Mouse (Mus musculus): ENCODE measurements around the gene Syn3. TPM values are rescaled to one million over a fixed set of nuclear protein-coding genes. Genes with fewer than 3 reads are reported as not detected.

Gene Syn3
- total RNA-seq, 1 experiment: 1.5 TPM

DNA sequence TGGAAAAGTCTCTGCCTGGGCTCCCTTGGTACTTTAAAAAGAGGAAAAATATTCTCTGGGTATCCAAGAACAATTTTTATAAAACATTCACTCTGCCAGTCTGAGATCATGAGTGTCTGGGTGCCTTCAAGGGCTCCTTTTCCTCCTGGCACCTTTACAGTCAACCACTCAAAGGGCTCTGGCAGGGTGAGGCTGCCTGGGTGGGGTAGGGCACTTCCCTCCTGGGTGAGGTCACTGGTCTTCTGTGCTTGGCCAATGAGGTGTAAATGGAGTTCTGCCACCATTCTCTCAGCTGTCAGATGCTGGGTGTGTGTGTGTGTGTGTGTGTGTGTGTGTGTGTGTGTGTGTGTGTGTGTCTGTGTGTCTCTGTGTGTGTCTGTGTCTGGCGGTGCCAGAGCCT lies 39.1 kb downstream of the Syn3 start:
- in situ Hi-C loops (cut with MboI; ENCODE audit: low sequenced_read_pairs in 2 of 2, unreplicated experiment in 2 of 2): loop anchor here (5.0 to 10.0 kb wide), 2 partner anchors 395 to 492 kb away; no protein-coding TSS in a partner anchor
- no peak for TF ChIP-seq CHD2 (IDR thresholded peaks at IDR 0.05; ENCODE audit: low read depth, low read length)
- Histone ChIP-seq H3K4me3 (ENCODE audit: insufficient read depth in 1 of 2, low read depth in 1 of 2, low read length in 2 of 2, poor library complexity in 1 of 2, severe bottlenecking in 1 of 2) (no peak overlapping the region), H3K9ac (ENCODE audit: insufficient read depth, low read depth, low read length, poor library complexity, severe bottlenecking) (no peak overlapping the region), H3K27ac (ENCODE audit: insufficient read depth, low read depth, low read length, poor library complexity, severe bottlenecking) (no peak overlapping the region), H3K9me3 (ENCODE audit: control insufficient read depth, insufficient read depth, low read depth, low read length) (no peaks in the 10 kb centered on the region), H3K4me1 (ENCODE audit: control insufficient read depth in 2 of 2, insufficient read depth in 2 of 2, low read length in 2 of 2, poor library complexity in 1 of 2) (no peaks in the 10 kb centered on the region), H3K36me3 (ENCODE audit: control insufficient read depth, insufficient read depth, low read length, poor library complexity, severe bottlenecking) (no peaks in the 10 kb centered on the region)
- DNase-seq (ENCODE audit: low read depth, low spot score): no peak

DNA sequence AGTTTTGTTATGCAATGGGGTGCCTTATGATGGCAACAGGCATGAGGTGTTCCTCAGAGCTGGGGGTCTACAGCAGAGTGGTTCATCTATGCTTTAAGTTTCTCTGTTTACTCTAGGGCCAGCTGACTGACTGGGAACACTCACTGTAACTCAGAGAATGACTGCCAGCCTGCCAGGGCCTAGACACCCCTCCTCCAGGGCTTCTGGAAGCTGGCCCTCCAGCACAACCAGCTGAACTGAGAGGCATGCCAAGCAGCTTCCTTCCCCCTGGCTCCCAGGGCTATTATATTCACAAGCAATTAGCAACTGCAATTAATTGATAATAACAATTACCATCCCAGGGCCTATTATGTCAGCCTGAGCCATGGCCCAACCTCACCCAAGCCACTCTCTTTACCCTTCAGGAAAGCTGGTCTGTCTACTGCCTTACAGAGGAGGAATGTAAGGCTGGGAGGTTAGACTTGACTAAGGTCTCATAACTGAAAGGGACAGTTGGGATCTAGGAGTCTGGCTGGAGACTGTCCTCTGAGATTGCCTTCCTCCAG lies 41.0 kb downstream of the Syn3 start:
- in situ Hi-C loops (cut with MboI; ENCODE audit: low sequenced_read_pairs in 2 of 2, unreplicated experiment in 2 of 2): no loop called here
- Histone ChIP-seq H3K4me3 (ENCODE audit: insufficient read depth in 1 of 2, low read depth in 1 of 2, low read length in 2 of 2, poor library complexity in 1 of 2, severe bottlenecking in 1 of 2) (no peak overlapping the region), H3K4me1 (ENCODE audit: control insufficient read depth in 2 of 2, insufficient read depth in 2 of 2, low read length in 2 of 2, poor library complexity in 1 of 2) (peaks cover 0 to 1% of the 10 kb centered on the region in 2 experiments; a peak in 1 of 4 replicates), H3K9ac (ENCODE audit: insufficient read depth, low read depth, low read length, poor library complexity, severe bottlenecking) (no peak overlapping the region), H3K9me3 (ENCODE audit: control insufficient read depth, insufficient read depth, low read depth, low read length) (no peaks in the 10 kb centered on the region), H3K27ac (ENCODE audit: insufficient read depth, low read depth, low read length, poor library complexity, severe bottlenecking) (no peak overlapping the region), H3K36me3 (ENCODE audit: control insufficient read depth, insufficient read depth, low read length, poor library complexity, severe bottlenecking) (no peaks in the 10 kb centered on the region)
- TF ChIP-seq ZNF384 (IDR thresholded peaks at IDR 0.05; ENCODE audit: low read depth, low read length) (no peak), HCFC1 (IDR thresholded peaks at IDR 0.05; ENCODE audit: borderline replicate concordance, insufficient read depth, low read length) (no peak), CHD2 (IDR thresholded peaks at IDR 0.05; ENCODE audit: low read depth, low read length) (no peak)
- DNase-seq (ENCODE audit: low read depth, low spot score): no peak

DNA sequence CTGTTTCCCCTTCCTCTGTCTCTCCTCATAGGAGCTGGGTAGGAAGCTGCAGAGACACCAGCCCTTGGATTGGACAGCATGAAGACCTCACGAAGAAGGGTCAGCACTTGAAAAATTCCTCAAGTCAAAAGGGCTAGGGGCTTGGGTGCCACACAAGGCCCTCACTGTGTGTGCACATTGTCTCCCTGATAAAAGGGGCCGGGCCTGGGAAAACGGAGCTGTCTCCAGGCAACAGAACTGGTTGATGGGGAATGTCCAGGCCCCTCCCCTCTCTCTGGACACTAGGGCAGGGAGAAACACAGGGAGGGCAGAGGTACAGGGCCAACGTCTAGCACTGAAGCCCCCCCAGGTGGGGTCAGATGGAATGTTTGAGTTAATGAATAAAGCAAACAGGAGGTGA lies 41.5 kb downstream of the Syn3 start:
- H3K27ac ChIP-seq (ENCODE audit: insufficient read depth, low read depth, low read length, poor library complexity, severe bottlenecking): no peak overlapping the region
- in situ Hi-C loops (cut with MboI; ENCODE audit: low sequenced_read_pairs in 2 of 2, unreplicated experiment in 2 of 2): no loop called here
- no peak overlapping the region for H3K4me3 ChIP-seq (ENCODE audit: insufficient read depth in 1 of 2, low read depth in 1 of 2, low read length in 2 of 2, poor library complexity in 1 of 2, severe bottlenecking in 1 of 2)
- DNase-seq (ENCODE audit: low read depth, low spot score): no peak
- H3K9me3 ChIP-seq (ENCODE audit: control insufficient read depth, insufficient read depth, low read depth, low read length): no peaks in the 10 kb centered on the region
- peaks cover 0 to 3% of the 10 kb centered on the region in 2 experiments; a peak in 1 of 4 replicates for H3K4me1 ChIP-seq (ENCODE audit: control insufficient read depth in 2 of 2, insufficient read depth in 2 of 2, low read length in 2 of 2, poor library complexity in 1 of 2)
- no peaks in the 10 kb centered on the region for H3K36me3 ChIP-seq (ENCODE audit: control insufficient read depth, insufficient read depth, low read length, poor library complexity, severe bottlenecking)
- no peak for TF ChIP-seq MAFK (IDR thresholded peaks at IDR 0.05; ENCODE audit: insufficient read depth, low read depth, low read length)
- TF ChIP-seq HCFC1 (IDR thresholded peaks at IDR 0.05; ENCODE audit: borderline replicate concordance, insufficient read depth, low read length): no peak
- no peak for TF ChIP-seq ZC3H11A (IDR thresholded peaks at IDR 0.05; ENCODE audit: borderline replicate concordance, low read depth, low read length)
- no peak for TF ChIP-seq CHD2 (IDR thresholded peaks at IDR 0.05; ENCODE audit: low read depth, low read length)
- no peak for TF ChIP-seq ZNF384 (IDR thresholded peaks at IDR 0.05; ENCODE audit: low read depth, low read length)
- no peak overlapping the region for H3K9ac ChIP-seq (ENCODE audit: insufficient read depth, low read depth, low read length, poor library complexity, severe bottlenecking)

DNA sequence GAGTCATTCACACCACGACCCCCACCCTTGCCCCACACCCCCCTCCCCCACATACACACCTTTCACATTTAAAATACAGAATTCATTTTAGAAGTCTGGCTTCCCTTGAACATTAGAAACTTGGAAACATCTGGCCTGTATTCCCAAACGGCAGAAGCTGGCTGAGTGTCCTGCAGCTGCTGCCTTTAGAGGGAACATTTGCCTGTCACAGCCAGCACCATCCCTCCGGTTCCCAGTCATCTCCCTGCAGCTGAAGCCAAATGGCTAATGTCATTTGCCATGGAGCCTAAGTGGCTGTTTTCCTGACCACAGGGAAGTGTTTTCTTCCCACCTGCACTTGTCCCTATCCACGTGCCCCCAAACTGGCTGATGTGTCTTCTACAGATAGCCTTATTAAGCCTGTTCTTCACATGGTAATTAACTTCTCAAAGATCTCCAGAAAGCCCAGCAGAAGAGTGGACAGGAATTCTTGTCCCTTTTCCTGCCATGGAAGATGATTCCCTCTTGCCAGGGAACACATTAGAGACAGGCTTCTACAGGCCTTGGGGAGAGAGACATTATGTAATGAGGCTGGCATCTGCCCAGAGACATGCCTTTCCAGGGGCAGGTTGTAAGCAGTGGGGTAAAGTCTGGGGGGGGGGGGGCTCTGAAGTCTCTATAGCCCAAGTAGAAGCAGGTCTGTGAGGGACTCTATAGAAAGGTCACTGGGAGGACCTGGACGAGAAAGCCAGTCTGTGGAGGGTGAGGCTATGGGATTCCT lies 43.2 kb downstream of the Syn3 start:
- TF ChIP-seq ZNF384 (IDR thresholded peaks at IDR 0.05; ENCODE audit: low read depth, low read length): no peak
- no peak for TF ChIP-seq HCFC1 (IDR thresholded peaks at IDR 0.05; ENCODE audit: borderline replicate concordance, insufficient read depth, low read length)

More for the DNA sequence above, 43.2 kb downstream of the Syn3 start:
- no peak overlapping the region for H3K4me3 ChIP-seq (ENCODE audit: insufficient read depth in 1 of 2, low read depth in 1 of 2, low read length in 2 of 2, poor library complexity in 1 of 2, severe bottlenecking in 1 of 2)
- no peak overlapping the region for H3K27ac ChIP-seq (ENCODE audit: insufficient read depth, low read depth, low read length, poor library complexity, severe bottlenecking)
- in situ Hi-C loops (cut with MboI; ENCODE audit: low sequenced_read_pairs in 2 of 2, unreplicated experiment in 2 of 2): no loop called here
- no peaks in the 10 kb centered on the region for H3K36me3 ChIP-seq (ENCODE audit: control insufficient read depth, insufficient read depth, low read length, poor library complexity, severe bottlenecking)
- no peaks in the 10 kb centered on the region for H3K9me3 ChIP-seq (ENCODE audit: control insufficient read depth, insufficient read depth, low read depth, low read length)
- no peak overlapping the region for H3K9ac ChIP-seq (ENCODE audit: insufficient read depth, low read depth, low read length, poor library complexity, severe bottlenecking)
- DNase-seq (ENCODE audit: low read depth, low spot score): no peak
- H3K4me1 ChIP-seq (ENCODE audit: control insufficient read depth in 2 of 2, insufficient read depth in 2 of 2, low read length in 2 of 2, poor library complexity in 1 of 2): peaks cover 0 to 3% of the 10 kb centered on the region in 2 experiments; a peak in 1 of 4 replicates
